ENCODE assay signal across 11 mouse cellular contexts in genomic region chr13:93614361-93614948, GRCm38 (mm10). TPM values are rescaled to one million over a fixed set of nuclear protein-coding genes. Genes with fewer than 3 reads are reported as not detected.
DNase-seq lines count a peak whose midpoint lies in the region; ATAC-seq and TF ChIP-seq lines count a peak whose summit lies in the region.
"Had no signal": no experiment of that assay in that cellular context is flagged by ENCODE, and none has a peak within 500 bp of the region (broad histone marks: within the 10 kb centered on the region; RNA-seq: fewer than 3 reads in every experiment).

No protein-coding gene starts in this region.

- H3K4me3 ChIP-seq in lung, postnatal 0 days (ENCODE audit: low read depth, low read length), result no peak overlapping the region
- no peak overlapping the region for H3K4me3 ChIP-seq in lung, adult 2 months (replicated peaks; ENCODE audit: extremely low read depth, low read depth, low read length)
- H3K4me3 ChIP-seq: myocyte had no signal

- no peak for TF ChIP-seq CTCF in lung, postnatal 0 days (IDR thresholded peaks at IDR 0.05)
- TF ChIP-seq CTCF in lung, adult 2 months (IDR thresholded peaks at IDR 0.05; ENCODE audit: insufficient read depth, low read length), result no peak

- no peak for TF ChIP-seq EP300 in lung, postnatal 0 days (IDR thresholded peaks at IDR 0.05)

- 21% methylated on average over 5 of the region's 6 CpGs for WGBS in lung, postnatal 0 days
- 10% methylated on average over 6 of the region's 6 CpGs for WGBS in lung, adult 2 months

- no peaks in the 10 kb centered on the region for H3K36me3 ChIP-seq in lung, postnatal 0 days (ENCODE audit: insufficient read depth, low read length)

- DNase-seq in lung, postnatal 0 days (ENCODE audit: low spot score), result peak; percentile 11
- no peak for DNase-seq in lung, adult 2 months
- peak; percentile 34 to 68 for DNase-seq in heart, postnatal 14 days
- DNase-seq in kidney, adult 8-10 months, result peak; percentile 83 to 87
- peak; percentile 50 for DNase-seq in ovary, postnatal 36 days (ENCODE audit: low spot score)
- DNase-seq in frontal cortex, postnatal 14 days (ENCODE audit: low spot score in 2 of 2), result no peak
- no peak for DNase-seq in natural killer cell, adult 2 months (ENCODE audit: low spot score in 2 of 2)
- DNase-seq: layer of hippocampus, adult 9-11 months had no signal

- no peak overlapping the region for H3K9ac ChIP-seq in lung, postnatal 0 days (replicated peaks; ENCODE audit: low read depth)

- H3K9me3 ChIP-seq in lung, postnatal 0 days (ENCODE audit: low read length), result no peaks in the 10 kb centered on the region

- TF ChIP-seq POLR2A in lung, adult 2 months (IDR thresholded peaks at IDR 0.05; ENCODE audit: borderline replicate concordance, extremely low read depth, low read depth, low read length), result no peak

- H3K4me2 ChIP-seq in lung, postnatal 0 days (replicated peaks; ENCODE audit: low read depth, low read length), result no peak overlapping the region

- no peaks in the 10 kb centered on the region for H3K4me1 ChIP-seq in lung, postnatal 0 days (ENCODE audit: insufficient read depth, low read depth, low read length)
- no peaks in the 10 kb centered on the region for H3K4me1 ChIP-seq in lung, adult 2 months (ENCODE audit: control insufficient read depth, insufficient read depth, low read length)

- intact Hi-C loops in heart, postnatal 14 days (cut with DNase I), result loop anchor here (5.0 to 10.0 kb wide), 3 partner anchors 117 to 862 kb away; partner anchors contain the start of gene Jmy

- H3K27me3 ChIP-seq in lung, postnatal 0 days (replicated peaks; ENCODE audit: insufficient read depth, low read length), result no peaks in the 10 kb centered on the region

- no peak overlapping the region for H3K27ac ChIP-seq in lung, postnatal 0 days (ENCODE audit: low read length)

- ATAC-seq in lung, postnatal 0 days, result peak; percentile 21; the same call in 1 of the 2 replicates
- ATAC-seq in activated CD4-positive, CD25-positive, alpha-beta regulatory T cell, adult 4 months, result no peak

RNA-seq across cellular contexts. Expression of gene Bhmt, which starts 23.3 kb away (rescaled TPM):
- 0.15 and 0.18 TPM in 2 replicates for polyA plus RNA-seq in lung, postnatal 0 days (2015; fragmentation: Nextera tagmentation; extraction: Ambion mirVana)
- 0.15 TPM in 1 of 2 replicates, not detected in the other for polyA plus RNA-seq in lung, adult 2 months (2012; rRNA removed)
- total RNA-seq in heart, postnatal 14 days (2021), result not detected
- polyA plus RNA-seq in activated CD4-positive, CD25-positive, alpha-beta regulatory T cell, adult 4 months (2017; shearing (Covaris generic)), result under 1 TPM in 1 of 2 experiments, not detected in 1; 0.57 TPM
- polyA plus RNA-seq: heart, embryonic 16.5 days; myocyte had no signal

RNA-seq across cellular contexts. Expression of gene Bhmt2, which starts 59.6 kb away (rescaled TPM):
- polyA plus RNA-seq in lung, postnatal 0 days (2015; fragmentation: Nextera tagmentation; extraction: Ambion mirVana), result 0.05 TPM in 1 of 2 replicates, not detected in the other
- 0.07 TPM in 1 of 2 replicates, not detected in the other for polyA plus RNA-seq in lung, adult 2 months (2012; rRNA removed)
- total RNA-seq in heart, postnatal 14 days (2021), result not detected
- under 1 TPM in 1 of 2 experiments, not detected in 1; 0.22 TPM for polyA plus RNA-seq in activated CD4-positive, CD25-positive, alpha-beta regulatory T cell, adult 4 months (2017; shearing (Covaris generic))
- polyA plus RNA-seq: myocyte had no signal

RNA-seq across cellular contexts. Expression of gene Dmgdh, which starts 59.8 kb away (rescaled TPM):
- not detected in 2 replicates for polyA plus RNA-seq in lung, postnatal 0 days (2015; fragmentation: Nextera tagmentation; extraction: Ambion mirVana)
- 0.03 and 0.06 TPM in 2 replicates for polyA plus RNA-seq in lung, adult 2 months (2012; rRNA removed)
- not detected for total RNA-seq in heart, postnatal 14 days (2021)
- not detected for polyA plus RNA-seq in activated CD4-positive, CD25-positive, alpha-beta regulatory T cell, adult 4 months (2017; shearing (Covaris generic))
- polyA plus RNA-seq: myocyte had no signal

Comparison
In these comparisons a context has a peak if more than half of its experiments do, and no peak if none do; other contexts are left out.
1. DNase-seq: peak in lung, postnatal 0 days (single experiment), heart, postnatal 14 days (2 of 2), kidney, adult 8-10 months (2 of 2) and ovary, postnatal 36 days (single experiment); none in lung, adult 2 months (single experiment), frontal cortex, postnatal 14 days (0 of 2) and natural killer cell, adult 2 months (0 of 2).